Mouse (Mus musculus) layer of hippocampus, adult 18-20 months (tissue): Measurements from ENCODE around the gene Gcnt3. TPM values are rescaled to one million over a fixed set of nuclear protein-coding genes. Genes with fewer than 3 reads are reported as not detected.
"Not testable (repeated sequence)": the region's sequence is repeated elsewhere in the genome, so short reads cannot be mapped to it uniquely, and the experiment has no call there.

Experiments
- DNase-seq, 2 experiments: peaks; one replicate each; pipeline ENCODE4 v3.0.0; 2022; ENCODE audit warnings: low spot score in 2 of 2
- total RNA-seq, 2 experiments: library from RNA; stranded (reverse); gene quantifications; 2 replicates each; pipeline ENCODE4 v1.2.3; 2021

Gene Gcnt3
- total RNA-seq, 2 experiments from 2014 or later: not detected

DNA sequence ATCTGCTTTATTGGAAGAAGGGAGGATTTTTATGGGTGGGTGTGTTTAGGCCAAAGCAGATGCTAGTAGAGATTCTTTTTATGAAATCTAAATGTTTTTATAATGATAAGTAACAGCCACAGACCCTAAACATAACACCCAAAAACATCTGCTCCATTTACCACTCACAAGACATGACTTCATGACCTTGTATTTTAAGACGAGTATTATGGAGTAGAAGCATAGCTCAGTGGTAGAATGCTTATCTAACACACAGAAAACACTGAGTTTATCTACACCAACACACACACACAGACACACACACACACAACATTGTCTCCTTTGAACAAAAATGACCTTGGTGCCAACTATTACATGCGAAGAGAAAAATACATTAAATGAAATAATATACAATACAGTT lies 7.0 kb upstream of the Gcnt3 start:
- no peak for DNase-seq

DNA sequence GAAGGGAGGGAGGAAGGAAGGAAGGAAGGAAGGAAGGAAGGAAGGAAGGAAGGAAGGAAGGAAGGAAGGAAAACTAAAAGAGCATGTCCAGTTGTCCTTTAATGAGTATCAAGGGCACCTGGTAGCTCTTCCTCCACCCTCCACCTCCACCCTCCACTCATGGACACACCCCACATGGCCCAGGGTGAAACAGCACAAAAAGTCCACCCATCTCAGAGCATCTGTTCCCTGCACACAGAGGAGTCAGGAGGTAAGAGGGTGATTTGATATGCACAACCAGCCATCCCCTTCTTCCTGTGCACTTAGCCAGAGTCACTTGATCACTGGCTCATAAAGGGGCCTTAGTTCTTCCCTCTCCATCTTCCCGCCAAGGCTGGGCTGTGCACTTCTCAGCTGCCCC lies 5.0 kb upstream of the Gcnt3 start:
- DNase-seq: no peak

DNA sequence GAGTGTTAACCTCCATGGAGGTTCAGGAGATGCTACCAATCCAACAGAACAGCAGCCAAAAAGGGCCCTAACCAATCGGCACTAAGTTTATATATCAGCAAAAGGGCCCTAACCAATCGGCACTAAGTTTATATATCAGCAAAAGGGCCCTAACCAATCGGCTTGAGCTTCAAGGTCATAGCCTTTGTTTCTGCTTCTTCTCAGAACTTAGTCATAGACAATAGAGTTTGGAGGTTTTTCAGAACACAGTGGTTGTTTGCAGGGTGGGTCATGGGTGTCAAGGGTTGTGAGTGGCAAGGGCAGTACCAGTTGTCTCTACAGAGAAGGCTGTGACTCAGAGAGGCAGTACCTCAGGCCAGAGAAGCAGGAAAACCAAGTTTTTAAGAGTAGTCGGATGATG lies 4.2 kb upstream of the Gcnt3 start:
- no peak for DNase-seq

DNA sequence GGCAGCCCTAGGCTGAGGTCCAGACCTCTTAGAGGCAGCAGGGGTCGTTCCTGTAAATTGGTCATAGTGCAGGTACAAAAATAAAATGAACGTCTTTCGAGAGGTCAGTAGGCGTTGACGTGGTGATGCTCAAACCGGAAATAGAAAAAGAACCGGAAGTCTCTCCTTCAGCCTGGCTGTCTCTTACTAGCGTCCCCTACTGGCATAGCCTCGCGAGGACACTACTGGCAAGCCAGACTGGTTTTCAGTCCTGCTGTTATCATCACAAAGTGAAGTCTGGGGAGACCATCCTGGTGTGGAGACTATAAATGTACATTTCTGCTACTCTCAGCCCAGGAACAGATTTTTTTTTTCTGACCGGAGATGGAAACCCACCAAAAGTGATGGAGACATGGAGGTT lies 2.7 kb upstream of the Gcnt3 start:
- no peak for DNase-seq

DNA sequence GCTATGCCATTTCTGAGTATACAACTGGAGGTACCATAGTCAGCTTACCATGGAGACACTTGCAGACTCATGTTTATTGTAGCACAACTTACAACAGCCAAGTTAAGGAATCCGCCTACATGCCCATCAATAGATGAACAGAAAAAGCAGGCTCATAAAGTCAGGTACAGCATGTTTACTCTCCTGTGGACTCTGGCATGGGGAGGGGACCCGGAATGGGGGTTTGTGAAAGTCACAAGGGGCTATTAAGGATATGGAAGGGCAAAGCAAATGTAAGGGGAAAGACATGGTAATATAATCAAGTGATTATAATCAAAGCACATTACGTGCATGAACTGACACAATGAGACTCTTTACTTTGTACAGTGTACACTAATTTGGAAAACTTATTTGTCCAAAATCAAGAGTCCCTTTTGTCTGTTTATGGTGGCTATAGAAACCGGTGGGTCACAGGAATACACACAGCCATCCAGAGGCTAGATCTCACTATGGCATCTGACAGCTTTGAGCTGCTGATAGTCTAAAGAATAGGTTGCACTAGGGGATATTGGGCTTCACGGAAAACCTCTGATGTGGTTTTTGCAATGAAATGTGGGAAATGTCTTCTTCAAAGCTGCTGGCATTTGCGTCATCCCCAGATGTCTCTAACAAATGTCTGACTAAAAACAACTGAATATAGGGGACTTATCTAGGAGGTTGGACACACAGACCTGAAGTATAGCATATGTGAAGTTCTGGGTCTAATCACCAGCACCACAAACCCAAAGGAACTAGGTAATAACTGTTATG lies 1.9 kb upstream of the Gcnt3 start:
- DNase-seq: no peak

DNA sequence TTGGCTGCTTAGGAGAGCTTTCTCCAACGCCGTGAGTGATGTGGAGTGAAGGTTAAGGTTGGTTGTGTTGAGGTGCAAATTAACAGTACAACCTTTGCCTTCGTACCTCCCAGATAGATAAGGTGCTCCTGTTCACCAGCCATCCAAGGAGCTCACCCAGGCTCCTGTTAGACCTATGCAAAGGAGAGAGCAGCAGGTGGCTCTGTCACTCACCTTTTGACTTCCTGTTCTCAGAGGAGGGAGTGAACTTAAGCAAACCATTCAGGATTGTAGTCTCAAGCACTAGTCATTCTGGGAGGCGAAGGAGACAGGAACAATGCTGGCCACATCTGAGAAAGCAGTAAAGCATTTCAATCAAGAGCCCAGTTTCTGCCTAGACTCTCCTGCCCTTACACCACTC lies 1.2 kb downstream of the Gcnt3 start:
- DNase-seq: no peak

DNA sequence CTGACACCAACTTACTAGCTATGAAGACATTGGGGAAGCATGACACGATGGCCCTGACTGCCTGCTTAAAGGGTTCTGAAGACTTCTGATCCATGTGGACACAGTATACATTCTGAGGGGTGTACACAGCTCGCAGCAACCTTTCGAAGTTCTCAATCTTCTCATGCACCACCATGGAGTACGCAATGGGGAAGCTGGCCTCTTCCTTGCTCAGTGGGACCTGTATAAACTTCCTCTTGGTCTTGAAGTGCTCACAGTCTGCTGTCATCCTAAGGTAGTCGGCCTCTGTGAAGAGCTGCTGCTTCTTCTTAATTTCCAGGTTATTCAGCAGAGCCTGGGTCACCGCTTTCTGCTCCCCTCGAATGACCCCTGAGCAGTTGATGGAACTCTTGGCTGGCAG lies 3.2 kb downstream of the Gcnt3 start:
- DNase-seq: no peak

DNA sequence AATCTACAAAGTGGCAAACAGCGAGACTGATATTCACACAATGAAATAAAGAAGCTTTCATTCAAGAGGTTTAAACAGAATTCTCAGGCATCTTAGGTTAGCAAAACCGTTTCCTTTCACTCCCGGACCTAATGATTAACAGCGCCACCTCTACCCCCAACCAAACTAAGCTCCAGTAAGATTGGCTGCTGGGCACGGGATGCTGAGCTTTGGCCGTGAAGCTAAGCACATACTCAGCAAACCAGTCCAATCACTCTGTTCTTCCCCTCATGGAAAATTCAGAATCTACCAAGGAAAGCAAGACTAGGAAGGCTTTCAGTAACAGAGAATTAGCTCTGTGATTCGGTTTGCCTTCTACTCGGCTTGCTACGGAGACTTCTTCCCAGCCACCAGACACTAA lies 4.8 kb downstream of the Gcnt3 start:
- no peak for DNase-seq

DNA sequence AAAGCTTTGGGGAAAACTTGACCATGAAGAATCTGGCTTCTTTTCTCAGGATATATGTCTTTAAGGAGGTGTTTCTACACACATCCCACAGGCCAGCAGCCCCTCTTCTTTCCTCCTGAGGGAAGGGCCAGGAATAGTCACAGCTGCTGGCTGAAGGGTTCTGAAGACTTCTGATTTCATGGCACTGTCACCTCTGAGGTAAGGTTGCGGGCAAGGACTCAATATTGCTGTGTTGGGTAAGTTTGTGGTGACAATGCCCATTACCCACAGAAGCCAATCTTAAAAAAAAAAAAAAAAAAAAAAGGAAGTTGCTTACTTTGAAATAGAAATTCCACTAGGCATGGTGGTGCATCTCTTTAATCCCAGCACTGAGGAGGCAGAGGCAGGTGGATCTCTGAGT lies 5.7 kb downstream of the Gcnt3 start:
- no peak for DNase-seq

DNA sequence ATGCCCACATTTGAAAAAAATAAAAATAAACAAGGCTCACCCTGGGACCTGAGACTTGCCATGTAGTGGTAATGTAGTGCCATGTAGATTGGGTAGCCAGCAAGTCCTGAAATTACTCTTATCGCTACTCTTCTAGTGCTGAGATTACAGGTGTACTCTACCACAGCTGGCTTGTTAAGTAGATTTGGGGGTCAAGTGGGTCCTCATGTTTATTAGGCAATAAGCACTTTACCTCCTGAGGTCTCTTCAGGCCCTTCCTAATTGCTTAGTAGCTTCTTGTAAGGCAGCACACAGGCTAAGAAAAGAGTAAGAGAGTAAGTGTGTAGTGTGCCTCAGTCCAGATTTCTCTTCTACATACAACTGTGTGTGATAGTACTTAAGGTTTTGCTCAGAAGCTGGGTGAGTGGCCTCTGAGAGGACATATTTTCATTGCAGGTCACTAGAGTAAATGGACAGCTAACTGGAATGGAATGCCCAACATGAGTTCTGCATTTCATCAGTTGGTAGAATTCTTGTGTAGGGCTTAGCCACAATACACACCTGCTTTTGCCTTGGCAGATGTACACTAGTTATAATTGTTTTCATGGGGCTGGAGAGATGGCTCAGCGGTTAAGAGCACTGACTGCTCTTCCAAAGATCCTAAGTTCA lies 12.4 kb downstream of the Gcnt3 start:
- DNase-seq: no peak

DNA sequence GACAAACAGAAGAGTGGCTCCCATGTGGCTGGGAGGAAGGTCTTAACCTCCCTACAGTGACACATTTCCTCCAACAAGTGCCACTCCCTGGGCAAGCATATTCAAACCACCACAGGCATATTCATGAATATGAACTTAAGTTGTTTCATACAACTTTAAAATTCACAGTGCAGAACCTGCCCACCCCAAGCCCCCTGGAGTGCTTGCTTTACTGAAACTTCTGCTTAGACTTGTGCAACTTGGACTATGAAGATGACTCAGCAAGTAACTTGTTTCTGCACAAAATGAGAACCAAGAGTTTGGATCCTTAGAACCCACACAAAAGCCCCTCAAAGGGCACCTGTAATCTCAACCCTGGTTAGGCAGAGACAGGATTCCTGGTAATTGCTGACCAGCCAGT lies 13.2 kb downstream of the Gcnt3 start:
- DNase-seq: no peak

DNA sequence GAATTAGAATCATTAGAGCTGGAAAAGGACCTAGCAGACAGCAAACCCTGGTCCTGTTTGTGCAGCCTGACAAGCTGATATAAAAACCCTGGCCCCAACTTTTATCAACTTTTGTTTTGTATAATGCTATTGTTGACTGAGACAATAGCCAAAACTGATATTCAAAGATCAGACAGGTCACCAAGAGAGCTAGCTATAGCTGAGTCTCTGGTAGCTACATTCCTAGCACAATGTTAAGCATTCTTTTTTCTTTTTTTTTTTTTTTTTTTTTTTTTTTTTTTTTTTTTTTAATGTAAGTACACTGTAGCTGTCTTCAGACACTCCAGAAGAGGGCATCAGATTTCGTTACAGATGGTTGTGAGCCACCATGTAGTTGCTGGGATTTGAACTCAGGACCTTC lies 14.3 kb downstream of the Gcnt3 start:
- DNase-seq: not testable (repeated sequence)

DNA sequence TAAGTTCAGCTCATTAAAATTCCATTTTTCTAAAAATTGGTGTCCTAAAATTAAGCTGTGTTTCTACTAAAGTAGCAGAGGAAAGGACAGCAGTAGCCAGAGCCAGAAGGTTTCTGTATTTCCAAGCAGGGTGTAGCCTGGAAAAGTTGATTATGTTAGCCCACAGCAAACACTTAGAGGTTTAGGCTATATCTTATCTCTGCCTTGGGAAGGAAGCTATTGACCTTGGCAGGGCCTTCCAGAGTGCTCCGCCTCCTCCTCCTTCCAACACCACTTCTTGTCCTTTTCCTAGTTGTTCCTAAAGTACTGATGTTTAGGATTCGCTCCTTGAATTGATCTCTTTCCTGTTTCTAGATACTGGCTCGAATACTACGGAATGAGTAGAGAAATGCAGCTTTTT lies 15.8 kb downstream of the Gcnt3 start:
- DNase-seq: no peak

DNA sequence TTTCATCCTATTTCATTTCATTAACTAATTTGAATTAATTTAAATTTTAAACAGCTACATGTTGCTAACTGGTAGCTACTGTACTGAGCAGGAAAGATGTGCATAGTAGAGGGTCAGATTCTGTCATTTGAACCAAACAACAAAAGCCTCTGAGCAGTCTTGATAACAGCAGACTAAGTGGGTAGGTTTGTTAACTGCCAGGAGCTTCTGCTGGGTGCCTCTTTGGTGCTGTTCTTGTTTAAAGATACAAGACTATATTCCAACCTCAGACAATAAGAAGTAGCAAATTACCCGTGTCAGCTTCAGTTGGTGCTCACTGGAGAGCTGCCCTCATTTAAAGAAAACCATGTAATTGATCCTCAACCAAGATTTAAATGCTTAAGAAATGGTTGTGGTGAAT lies 16.3 kb downstream of the Gcnt3 start:
- DNase-seq: no peak

DNA sequence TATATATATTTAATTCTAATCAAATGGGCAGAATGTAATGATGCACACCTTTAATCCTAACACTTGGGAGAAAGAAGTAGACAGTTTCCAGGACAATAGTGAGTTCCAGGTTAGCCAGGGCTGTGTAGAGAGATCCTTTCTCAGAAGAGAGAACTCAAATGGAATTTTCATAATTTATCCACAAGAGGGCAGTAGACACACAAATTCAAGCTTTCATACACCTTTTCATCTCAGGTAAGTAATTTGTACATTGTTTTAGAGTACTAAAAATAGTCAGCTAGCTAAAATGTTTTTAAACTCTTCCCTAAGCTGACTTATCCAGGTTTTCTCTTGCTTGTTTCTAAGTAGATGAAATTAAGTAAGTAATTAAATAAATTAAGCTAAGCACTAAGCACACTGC lies 19.0 kb downstream of the Gcnt3 start:
- no peak for DNase-seq

DNA sequence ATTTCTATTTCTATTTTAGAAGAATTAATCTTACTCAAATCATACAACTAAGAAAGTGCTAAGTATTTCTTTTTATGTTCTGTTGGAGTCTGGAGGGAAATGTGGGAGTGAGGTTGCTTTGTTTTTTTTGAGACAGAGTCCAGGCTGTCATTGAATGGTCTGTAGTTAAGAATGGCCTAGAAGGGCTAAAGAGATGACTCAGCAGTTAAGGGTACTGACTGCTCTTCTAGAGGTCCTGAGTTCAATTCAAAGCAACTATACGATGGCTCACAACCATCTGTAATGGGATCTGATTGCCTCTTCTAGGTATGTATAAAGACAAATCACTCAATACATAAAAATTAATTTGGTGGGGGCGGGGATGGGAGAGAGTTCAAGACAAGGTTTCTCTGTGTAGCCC lies 22.3 kb downstream of the Gcnt3 start:
- no peak for DNase-seq

DNA sequence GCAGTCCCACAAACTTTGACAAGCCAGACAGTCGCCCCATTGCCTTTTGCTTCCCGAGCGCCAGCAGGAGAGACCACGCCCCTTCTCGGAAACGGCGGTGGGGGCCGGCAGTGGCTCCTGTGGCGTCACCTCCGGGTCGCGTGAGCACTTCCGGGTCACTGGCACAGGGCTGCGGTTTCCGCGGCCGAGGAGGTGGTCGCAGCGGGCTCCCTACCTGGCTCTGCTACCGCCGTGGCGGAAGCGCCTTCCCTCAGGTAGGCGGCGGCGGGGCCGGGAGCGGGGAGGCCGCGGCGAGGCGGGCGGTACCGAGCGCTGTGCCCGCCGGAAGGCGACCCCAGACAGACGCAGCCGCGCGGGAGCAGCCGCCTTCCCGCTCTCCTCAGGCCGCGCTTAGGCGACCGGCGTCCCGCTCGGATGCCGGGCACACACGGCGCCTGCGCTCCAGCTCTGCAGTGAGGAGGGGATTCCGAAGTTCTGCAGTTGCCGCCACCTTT lies 25.4 kb downstream of the Gcnt3 start, which contains the start of gene Gtf2a2:
Gtf2a2 (plus strand) TSS at position 143 of the 494 bp plus-strand sequence.
- peak; percentile 88 to 93 for DNase-seq

DNA sequence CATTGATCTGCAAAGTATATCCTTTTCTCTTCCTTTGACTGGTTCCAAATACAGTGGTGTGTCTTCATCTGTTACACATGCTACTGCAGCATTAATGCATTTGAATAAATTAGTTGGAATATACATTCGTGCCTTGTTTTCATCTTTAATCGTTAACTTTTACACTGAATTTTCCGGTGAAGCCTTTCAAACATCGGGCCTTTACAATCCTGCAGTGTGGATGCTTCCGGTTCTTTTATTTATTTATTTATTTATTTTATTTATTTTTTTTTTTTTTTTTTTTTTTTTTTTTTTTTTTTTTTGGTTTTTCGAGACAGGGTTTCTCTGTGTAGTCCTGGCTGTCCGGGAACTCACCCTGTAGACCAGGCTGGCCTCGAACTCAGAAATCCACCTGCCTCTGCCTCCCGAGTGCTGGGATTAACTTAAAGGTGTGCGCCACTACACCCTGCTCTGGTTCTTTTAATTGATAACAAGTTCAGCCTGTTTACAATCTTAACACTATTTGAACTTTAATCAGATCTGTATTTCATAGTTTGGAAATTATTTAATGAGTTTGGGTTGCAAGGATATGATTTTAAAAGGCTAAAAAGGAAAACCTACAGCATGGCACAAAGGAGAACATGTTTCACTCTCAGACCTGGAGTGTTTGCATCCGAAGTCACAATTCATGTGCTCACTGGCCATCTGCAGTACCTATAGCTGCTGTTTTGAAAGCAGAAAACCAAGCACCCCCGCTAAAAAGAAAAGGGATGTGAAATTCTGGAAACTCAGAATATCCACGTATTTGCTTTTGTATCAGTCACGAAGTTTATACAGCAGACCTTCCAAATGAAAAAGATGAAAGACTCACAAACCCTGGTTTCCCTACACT lies 26.1 kb downstream of the Gcnt3 start:
- no peak for DNase-seq

DNA sequence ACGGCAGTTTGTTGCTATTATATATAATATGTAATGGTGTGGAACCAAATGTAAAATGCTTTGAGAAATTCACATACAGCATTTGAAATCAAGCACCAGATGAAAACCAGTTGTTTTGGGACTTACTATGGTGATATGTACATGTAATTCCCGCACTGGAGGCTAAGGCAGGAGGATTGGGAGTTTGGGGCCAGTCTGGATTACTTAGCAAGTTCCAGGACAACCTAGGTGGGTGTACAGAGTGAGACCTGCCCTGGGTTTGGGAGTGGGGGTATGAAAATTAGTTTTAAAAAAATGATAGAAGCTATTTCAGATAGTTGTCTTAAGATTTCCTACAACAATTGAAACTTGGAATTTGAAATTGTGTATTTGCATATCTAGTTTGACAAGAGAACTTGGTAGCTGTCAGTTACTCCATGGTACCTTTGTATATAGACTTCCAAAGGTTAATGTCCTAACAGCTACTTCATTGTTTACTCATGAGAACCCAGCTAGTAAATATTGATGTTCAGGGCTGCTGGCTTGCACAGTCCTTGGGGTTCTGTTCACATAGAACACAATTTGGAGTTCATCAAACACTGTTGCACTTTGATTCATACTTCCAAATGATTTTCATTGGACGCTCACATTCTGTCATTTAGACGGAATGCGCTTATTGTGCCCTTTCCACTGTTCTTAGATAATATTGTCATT lies 27.0 kb downstream of the Gcnt3 start:
- no peak for DNase-seq

DNA sequence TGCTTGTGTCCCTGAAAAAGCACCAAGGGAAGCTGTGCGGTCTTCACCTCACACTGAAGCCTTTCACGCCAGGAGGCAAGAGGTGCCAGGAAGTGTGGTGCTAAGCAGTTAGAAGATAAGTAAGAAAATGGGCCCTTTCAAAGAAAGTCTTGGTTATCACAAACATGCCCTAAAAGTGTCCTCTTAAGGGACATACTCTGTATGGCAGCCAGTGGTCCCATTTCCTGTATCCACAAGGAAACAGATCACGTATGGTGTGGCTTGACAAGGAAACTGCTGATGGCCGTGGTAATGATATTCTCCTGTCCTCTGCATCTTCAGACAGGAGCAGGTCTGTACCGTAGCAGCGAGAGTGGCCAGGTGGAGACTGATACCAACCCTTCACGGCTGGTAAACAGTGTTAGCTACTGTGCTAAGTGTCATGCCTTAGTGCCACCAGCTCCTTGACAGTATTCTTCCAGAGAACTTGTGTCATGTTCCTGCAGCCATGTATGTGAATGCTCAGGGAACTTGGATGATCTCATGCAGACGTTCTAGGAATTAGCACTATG lies 28.1 kb downstream of the Gcnt3 start:
- no peak for DNase-seq
